Mouse (Mus musculus) neural tube, embryonic 11.5 days (tissue): Measurements from ENCODE around the gene Dhfr. TPM values are rescaled to one million over a fixed set of nuclear protein-coding genes. Genes with fewer than 3 reads are reported as not detected.

ENCODE experiments used
- ATAC-seq: fragments of 200-750 bp; cut with Nextera tagmentation; 2 replicates; pipeline ENCODE4 v1.8.0; 2017; ENCODE audit warnings: moderate number of reproducible peaks, mild to moderate bottlenecking, moderate TSS enrichment, moderate library complexity; ENCODE audit not compliant: insufficient read depth, low FRiP score, low TSS enrichment
- DNase-seq: peaks from one replicate; pipeline ENCODE4 v3.0.0-alpha.2; 2015; ENCODE audit warnings: low spot score
- H3K27ac ChIP-seq: fragments of 300-500 bp; sonication (generic); 2 replicates; pipeline ENCODE4 v1.5.1; 2014; ENCODE audit warnings: low read depth, mild to moderate bottlenecking, low read length
- H3K27me3 ChIP-seq: fragments of 300-500 bp; sonication (generic); 2 replicates; pipeline ENCODE4 v1.6.1; 2014; ENCODE audit warnings: mild to moderate bottlenecking, low read length, mixed read lengths; ENCODE audit not compliant: control insufficient read depth, insufficient read depth
- H3K36me3 ChIP-seq: fragments of 300-500 bp; sonication (generic); 2 replicates; pipeline ENCODE4 v1.6.1; 2014; ENCODE audit warnings: mild to moderate bottlenecking, low read length, moderate library complexity, mixed read lengths; ENCODE audit not compliant: control insufficient read depth, insufficient read depth
- H3K4me1 ChIP-seq: fragments of 300-500 bp; sonication (generic); 2 replicates; pipeline ENCODE4 v1.6.1; 2014; ENCODE audit warnings: low read length, mixed read lengths; ENCODE audit not compliant: control insufficient read depth, insufficient read depth
- H3K4me2 ChIP-seq: fragments of 300-500 bp; sonication (generic); 2 replicates; pipeline ENCODE4 v1.6.1; 2014; ENCODE audit warnings: low read depth, mild to moderate bottlenecking, moderate library complexity
- H3K4me3 ChIP-seq: fragments of 300-500 bp; sonication (generic); 2 replicates; pipeline ENCODE4 v1.5.1; 2014; ENCODE audit warnings: low read depth, low read length
- H3K9ac ChIP-seq: fragments of 300-500 bp; sonication (generic); 2 replicates; pipeline ENCODE4 v1.6.1; 2014; ENCODE audit warnings: mild to moderate bottlenecking, low read length
- H3K9me3 ChIP-seq: fragments of 300-500 bp; sonication (generic); 2 replicates; pipeline ENCODE4 v1.6.1; 2016; ENCODE audit warnings: low read length; ENCODE audit not compliant: control insufficient read depth
- WGBS: fragments of 180-500 bp; shearing (Covaris S2); extraction: QIAGEN DNeasy Blood & Tissue Kit; methylation state at CpG from one replicate; pipeline ENCODE4 v1.1.7; 2014; 5-methylcytosine and 5-hydroxymethylcytosine counted together
- polyA plus RNA-seq: library from polyadenylated mRNA; unstranded; fragments of >200 nt; fragmentation: Nextera tagmentation; extraction: Ambion mirVana; gene quantifications from 2 replicates; pipeline ENCODE4 v1.2.1, GENCODE M21; 2014

The Dhfr gene
- 19.8 and 21.2 TPM in 2 replicates for polyA plus RNA-seq

DNA sequence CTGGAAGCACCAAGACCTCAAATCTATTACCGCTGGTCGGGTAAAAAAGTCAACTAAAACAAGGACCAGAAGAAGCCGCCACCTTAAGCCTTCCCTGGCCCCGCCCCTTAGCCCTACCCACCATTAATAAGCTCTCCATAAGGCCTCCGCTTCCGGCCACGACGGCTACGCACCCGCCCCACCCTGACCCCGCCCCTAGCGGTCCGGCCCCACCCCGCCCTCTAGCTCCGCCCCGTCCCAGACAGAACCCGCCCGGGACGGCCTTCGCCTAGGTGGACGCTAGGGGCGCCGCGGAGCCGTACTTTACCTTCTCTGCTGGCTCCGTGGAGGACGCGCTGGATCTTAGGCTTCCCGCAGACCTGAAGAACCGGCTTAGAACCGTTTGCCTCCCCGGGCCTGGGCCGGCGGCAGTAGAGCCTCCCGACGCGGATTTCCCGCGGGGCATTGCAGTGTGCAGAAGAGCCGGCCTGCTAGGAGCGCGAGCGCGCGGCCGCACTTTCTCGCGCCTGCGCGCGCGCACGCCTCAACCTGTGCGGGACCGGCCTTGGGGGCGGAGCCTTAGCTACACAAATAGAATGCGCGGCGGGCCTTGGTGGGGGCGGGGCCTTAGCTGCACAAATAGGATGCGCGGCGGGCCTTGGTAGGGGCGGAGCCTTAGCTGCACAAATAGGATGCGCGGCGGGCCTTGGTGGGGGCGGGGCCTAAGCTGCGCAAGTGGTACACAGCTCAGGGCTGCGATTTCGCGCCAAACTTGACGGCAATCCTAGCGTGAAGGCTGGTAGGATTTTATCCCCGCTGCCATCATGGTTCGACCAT lies at the start of gene Dhfr, which contains the start of gene Msh3:
Gene Dhfr, plus strand, starts transcription at position 271 of the 816 bp plus-strand sequence.
Gene Msh3, minus strand, starts transcription at position 548 of the 816 bp plus-strand sequence.
- peak within 1 kb of the TSS; percentile 65 for H3K9ac ChIP-seq
- peak within 1 kb of the TSS; percentile 87 for H3K4me2 ChIP-seq
- H3K27ac ChIP-seq = peak within 1 kb of the TSS; percentile 67
- no peaks in the 10 kb centered on the region for H3K9me3 ChIP-seq
- no peaks in the 10 kb centered on the region; the same call in 1 of the 2 replicates for H3K36me3 ChIP-seq
- 0% methylated on average over 72 of the region's 76 CpGs for WGBS
- peak; percentile 99 for DNase-seq
- H3K4me3 ChIP-seq = peak within 1 kb of the TSS; percentile 61
- peaks cover 5% of the 10 kb centered on the region; the same call in 1 of the 2 replicates for H3K4me1 ChIP-seq
- no peaks in the 10 kb centered on the region for H3K27me3 ChIP-seq
- ATAC-seq = peak; percentile 98

DNA sequence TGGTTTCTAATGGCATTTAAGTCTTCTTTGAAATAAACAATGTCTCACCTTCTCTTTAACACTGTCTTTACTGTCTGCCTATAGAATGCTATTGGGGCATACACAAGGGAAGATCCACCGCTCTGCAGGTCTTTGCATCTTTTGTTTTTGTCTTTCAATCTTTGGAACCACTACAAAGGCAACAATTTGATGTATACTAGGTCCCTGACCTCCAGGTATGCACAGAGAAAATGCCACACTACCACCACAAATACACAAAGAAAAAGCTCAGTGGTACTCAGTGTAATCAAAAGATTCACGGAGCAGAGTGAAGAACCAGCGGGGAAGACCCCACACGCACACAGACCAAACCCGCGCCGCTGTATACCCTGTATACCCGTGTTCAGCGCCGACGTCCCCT lies 48.8 kb upstream of the Dhfr start, which contains the start of gene Gm20379:
Gene Gm20379, plus strand, starts transcription at position 301 of the 400 bp plus-strand sequence.
- no peak for DNase-seq
- 94% methylated on average over 11 of the region's 11 CpGs for WGBS
- no peak within 1 kb of the TSS for H3K4me2 ChIP-seq
- H3K4me3 ChIP-seq = no peak within 1 kb of the TSS
- no peaks in the 10 kb centered on the region for H3K36me3 ChIP-seq
- H3K27me3 ChIP-seq = no peaks in the 10 kb centered on the region
- H3K4me1 ChIP-seq = no peaks in the 10 kb centered on the region
- H3K9me3 ChIP-seq = no peaks in the 10 kb centered on the region
- no peak within 1 kb of the TSS for H3K27ac ChIP-seq
- H3K9ac ChIP-seq = no peak within 1 kb of the TSS
- no peak for ATAC-seq

DNA sequence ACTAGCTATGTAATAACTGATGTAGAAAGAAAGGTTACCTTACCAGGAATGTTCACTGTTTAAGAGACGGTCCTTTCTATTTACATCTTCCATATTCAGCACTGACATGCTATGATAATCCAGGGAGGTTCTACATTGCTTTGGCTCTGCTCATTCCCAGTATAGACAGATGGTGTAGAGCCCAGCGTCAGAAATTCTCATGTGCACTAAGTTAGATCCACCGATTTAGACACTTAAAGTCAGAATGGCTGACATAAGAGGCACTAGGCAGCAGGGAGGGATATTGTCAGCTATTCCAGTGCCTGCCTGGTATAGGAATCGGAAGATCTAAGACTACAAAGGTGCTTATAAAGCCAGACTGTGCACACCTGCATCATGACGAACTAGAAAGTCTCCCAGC lies 39.9 kb upstream of the Dhfr start:
- 92% methylated on average over 5 of the region's 5 CpGs for WGBS
- H3K36me3 ChIP-seq = no peaks in the 10 kb centered on the region; the same call in 1 of the 2 replicates
- ATAC-seq (no peak), DNase-seq (no peak)
- no peaks in the 10 kb centered on the region for H3K9me3 ChIP-seq
- no peak overlapping the region for H3K4me2 ChIP-seq
- no peak overlapping the region for H3K27ac ChIP-seq
- H3K4me3 ChIP-seq = no peak overlapping the region
- H3K4me1 ChIP-seq = no peaks in the 10 kb centered on the region
- H3K27me3 ChIP-seq = no peaks in the 10 kb centered on the region
- no peak overlapping the region for H3K9ac ChIP-seq

DNA sequence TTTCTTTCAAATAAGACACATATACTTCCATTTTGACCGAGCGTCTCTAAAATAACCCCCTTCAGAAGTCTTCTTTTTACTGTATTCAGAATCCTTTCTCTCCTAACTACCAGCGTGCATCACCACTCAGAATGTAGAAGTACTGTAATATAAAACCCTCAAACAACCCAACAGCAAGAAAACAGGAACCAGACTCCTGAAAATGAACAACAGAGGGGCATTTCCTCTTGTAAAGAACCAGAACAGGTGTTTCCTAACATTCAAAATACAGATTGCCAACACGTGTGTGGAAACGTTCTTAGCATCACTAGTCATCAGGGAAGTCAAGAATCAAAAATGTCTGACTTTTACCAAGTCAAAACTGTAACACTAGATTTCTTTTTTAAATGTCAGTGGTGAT lies 33.8 kb upstream of the Dhfr start:
- ATAC-seq = no peak
- no peaks in the 10 kb centered on the region for H3K36me3 ChIP-seq
- 88% methylated on average over 5 of the region's 5 CpGs for WGBS

DNA sequence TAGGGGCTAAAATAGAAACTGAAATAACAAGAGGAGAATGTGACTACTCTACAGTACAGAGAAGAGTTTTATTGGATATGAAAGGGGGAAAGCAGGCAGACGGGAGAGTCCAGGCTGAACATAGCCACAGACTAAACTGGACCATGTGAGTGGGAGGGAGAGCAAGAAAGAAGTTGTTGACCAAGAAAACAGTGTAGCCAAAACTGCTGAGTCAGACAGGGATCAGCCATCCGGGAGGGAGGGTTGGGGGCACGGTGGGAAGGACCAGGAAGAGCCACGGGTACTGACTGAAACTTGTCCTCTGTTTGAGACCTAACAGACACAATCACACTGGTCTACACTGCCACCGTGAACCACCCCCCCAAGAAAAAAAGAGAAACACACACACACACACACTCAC lies 28.5 kb upstream of the Dhfr start:
- Histone ChIP-seq H3K4me2 (no peak overlapping the region), H3K4me3 (no peak overlapping the region), H3K4me1 (no peaks in the 10 kb centered on the region), H3K36me3 (no peaks in the 10 kb centered on the region), H3K9ac (no peak overlapping the region), H3K27ac (no peak overlapping the region), H3K9me3 (no peaks in the 10 kb centered on the region), H3K27me3 (no peaks in the 10 kb centered on the region)
- 89% methylated on average over 5 of the region's 5 CpGs for WGBS
- ATAC-seq (no peak), DNase-seq (no peak)

More for the DNA sequence above, 33.8 kb upstream of the Dhfr start:
- H3K4me1 ChIP-seq = no peaks in the 10 kb centered on the region
- no peak for DNase-seq
- H3K27ac ChIP-seq = no peak overlapping the region
- no peaks in the 10 kb centered on the region for H3K27me3 ChIP-seq
- H3K9me3 ChIP-seq = no peaks in the 10 kb centered on the region
- no peak overlapping the region for H3K4me3 ChIP-seq
- H3K4me2 ChIP-seq = no peak overlapping the region
- H3K9ac ChIP-seq = no peak overlapping the region

DNA sequence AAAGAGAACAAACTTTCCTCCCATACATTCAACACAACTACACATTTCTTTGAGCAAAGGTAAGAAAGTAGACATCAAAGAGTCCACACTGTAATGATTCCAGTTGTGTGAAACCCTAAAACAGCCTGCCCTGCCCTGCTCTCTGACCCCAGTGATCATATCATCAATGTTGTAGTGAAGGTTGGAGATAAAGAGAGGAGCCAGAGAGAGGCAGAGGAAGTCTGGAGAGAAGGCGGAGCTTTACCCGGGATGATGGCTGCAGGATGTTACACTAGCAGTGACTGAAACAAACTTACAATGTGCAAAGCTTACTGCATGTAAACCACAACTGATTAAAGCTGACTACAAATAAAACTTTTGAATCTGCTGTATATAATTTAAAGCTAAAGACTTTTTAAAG lies 26.5 kb upstream of the Dhfr start:
- DNase-seq (no peak), ATAC-seq (no peak)
- WGBS = 95% methylated on average over 2 of the region's 2 CpGs
- H3K4me3 ChIP-seq = no peak overlapping the region
- H3K36me3 ChIP-seq = no peaks in the 10 kb centered on the region
- H3K9ac ChIP-seq = no peak overlapping the region
- no peaks in the 10 kb centered on the region for H3K4me1 ChIP-seq
- no peak overlapping the region for H3K27ac ChIP-seq
- no peak overlapping the region for H3K4me2 ChIP-seq
- no peaks in the 10 kb centered on the region for H3K9me3 ChIP-seq
- no peaks in the 10 kb centered on the region for H3K27me3 ChIP-seq

DNA sequence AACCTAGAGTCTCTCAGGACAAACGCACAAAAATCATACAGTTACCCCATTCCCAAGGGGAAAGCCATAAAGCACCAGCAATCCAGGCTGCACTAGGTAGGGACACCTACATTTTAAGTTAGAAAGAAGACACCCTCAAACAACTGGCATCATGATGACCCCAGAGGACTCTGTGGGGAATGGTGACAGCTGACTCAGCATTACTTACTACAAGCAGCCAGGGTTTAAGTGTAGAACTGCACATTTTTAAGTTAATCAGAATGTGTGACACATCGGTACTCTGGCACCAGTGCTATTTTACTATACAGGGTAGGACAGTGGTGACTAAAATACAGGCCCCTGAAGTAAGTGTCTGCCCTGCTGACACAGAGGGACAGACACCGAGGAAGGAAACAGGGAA lies 23.9 kb upstream of the Dhfr start:
- 93% methylated on average over 3 of the region's 3 CpGs for WGBS
- H3K27ac ChIP-seq = no peak overlapping the region
- ATAC-seq = no peak

DNA sequence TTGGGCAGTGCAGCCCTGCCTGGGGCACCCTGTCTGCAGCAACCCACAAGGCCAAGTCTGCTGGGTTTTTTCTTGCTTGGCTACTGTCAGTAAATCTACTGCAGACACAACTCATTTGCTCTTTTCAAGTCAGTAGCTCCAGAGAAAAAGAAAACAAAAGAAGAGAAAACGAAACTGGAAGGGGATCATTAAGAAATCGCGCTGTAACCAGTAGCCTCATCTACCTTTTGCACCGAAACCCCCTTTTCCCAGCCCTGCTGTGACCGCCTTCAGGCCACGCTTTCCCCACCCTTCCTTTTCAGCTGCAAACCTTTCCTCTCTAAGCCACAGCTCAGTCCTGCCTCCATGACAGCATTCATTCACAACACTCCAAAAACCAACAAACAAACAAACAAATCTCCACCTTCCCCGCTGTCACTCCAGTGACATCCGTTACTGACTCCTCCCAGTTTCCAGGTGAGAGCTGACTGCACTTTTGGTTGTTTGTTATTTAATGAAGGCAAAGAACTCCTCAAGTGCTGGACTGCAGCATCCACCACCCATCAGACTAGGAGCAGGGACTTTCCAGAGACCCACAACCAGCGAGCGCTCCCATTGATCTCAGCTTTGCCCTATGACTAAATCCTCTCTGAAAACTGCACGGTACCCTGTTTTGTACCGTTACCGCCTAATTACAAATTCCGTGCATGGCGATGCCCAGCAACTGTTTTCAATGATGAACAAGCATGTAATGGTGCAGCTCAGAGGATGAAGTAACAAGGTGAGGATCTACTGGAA lies 22.2 kb upstream of the Dhfr start:
- Histone ChIP-seq H3K27ac (no peak overlapping the region), H3K27me3 (no peaks in the 10 kb centered on the region), H3K36me3 (no peaks in the 10 kb centered on the region), H3K4me3 (no peak overlapping the region), H3K4me2 (no peak overlapping the region), H3K9me3 (no peaks in the 10 kb centered on the region), H3K9ac (no peak overlapping the region), H3K4me1 (no peaks in the 10 kb centered on the region)
- DNase-seq = no peak
- ATAC-seq = no peak
- 87% methylated on average over 15 of the region's 15 CpGs for WGBS

More for the DNA sequence above, 23.9 kb upstream of the Dhfr start:
- H3K9me3 ChIP-seq = no peaks in the 10 kb centered on the region
- no peaks in the 10 kb centered on the region for H3K36me3 ChIP-seq
- no peaks in the 10 kb centered on the region for H3K27me3 ChIP-seq
- no peak overlapping the region for H3K4me2 ChIP-seq
- H3K4me1 ChIP-seq = no peaks in the 10 kb centered on the region
- DNase-seq = no peak
- H3K9ac ChIP-seq = no peak overlapping the region
- H3K4me3 ChIP-seq = no peak overlapping the region
